In the genomic region with DNA sequence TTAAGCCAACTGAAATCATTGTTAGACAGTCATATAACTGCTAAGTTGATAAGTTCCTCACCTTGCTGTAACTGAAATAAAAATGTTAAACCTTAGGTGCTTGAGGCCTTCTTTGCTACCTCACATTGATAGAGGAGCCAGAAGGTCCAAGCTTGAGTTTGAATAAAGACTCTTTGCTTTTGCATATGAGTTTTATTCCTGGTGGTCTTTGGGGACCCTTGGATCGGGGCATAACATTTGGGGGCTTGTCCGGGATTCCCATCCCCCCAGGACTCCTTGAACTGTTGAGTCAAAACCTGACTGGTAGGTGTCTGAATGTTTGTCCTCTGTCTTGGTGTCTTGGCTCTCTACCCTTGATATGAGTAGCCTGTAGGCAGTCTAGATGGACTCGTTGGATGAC, we compare ENCODE assay signal across 27 mouse cellular contexts. TPM values are rescaled to one million over a fixed set of nuclear protein-coding genes. Genes with fewer than 3 reads are reported as not detected.
DNase-seq lines count a peak whose midpoint lies in the region; ATAC-seq and TF ChIP-seq lines count a peak whose summit lies in the region.
"Had no signal": no experiment of that assay in that cellular context is flagged by ENCODE, and none has a peak within 500 bp of the region (broad histone marks: within the 10 kb centered on the region; RNA-seq: fewer than 3 reads in every experiment).

No protein-coding gene starts in this region.

- peak; percentile 14 for DNase-seq in hindbrain, embryonic 11.5 days (ENCODE audit: low spot score)
- peak; percentile 4 for DNase-seq in midbrain, embryonic 14.5 days
- DNase-seq in midbrain, embryonic 10.5 days (ENCODE audit: low spot score), result no peak
- DNase-seq in MEL (ENCODE audit: low read depth, low spot score), result peak; percentile 23
- no peak for DNase-seq in gastrocnemius, postnatal 25 days
- no peak for DNase-seq in left cerebral cortex, adult 8-10 months (ENCODE audit: low spot score in 2 of 2)
- DNase-seq: adrenal gland, postnatal 25 days; cerebellum, adult 18-20 months; forebrain, postnatal 0 days; heart, postnatal 14 days; kidney, adult 11 months; kidney, postnatal 25 days; liver, embryonic 13.5 days; lung, adult 2 months; lung, postnatal 10 days; right cerebral cortex, postnatal 25 days; thymus, postnatal 25 days had no signal

- no peaks in the 10 kb centered on the region for H3K27me3 ChIP-seq in hindbrain, embryonic 11.5 days (ENCODE audit: control insufficient read depth, insufficient read depth, low read length)
- H3K27me3 ChIP-seq in hindbrain, embryonic 13.5 days, result no peaks in the 10 kb centered on the region
- H3K27me3 ChIP-seq in midbrain, embryonic 14.5 days (ENCODE audit: control insufficient read depth, insufficient read depth, low read length), result no peaks in the 10 kb centered on the region
- no peaks in the 10 kb centered on the region for H3K27me3 ChIP-seq in midbrain, embryonic 10.5 days (ENCODE audit: low read depth, poor library complexity, severe bottlenecking)
- H3K27me3 ChIP-seq in MEL (ENCODE audit: control insufficient read depth in 1 of 2, insufficient read depth in 2 of 2, low read length in 2 of 2), result no peaks in the 10 kb centered on the region
- H3K27me3 ChIP-seq: kidney, embryonic 15.5 days; limb, embryonic 13.5 days; liver, embryonic 13.5 days; midbrain, embryonic 12.5 days had no signal

- no peak overlapping the region for H3K4me2 ChIP-seq in hindbrain, embryonic 11.5 days (replicated peaks; ENCODE audit: low read depth, low read length)
- no peak overlapping the region for H3K4me2 ChIP-seq in hindbrain, embryonic 13.5 days
- H3K4me2 ChIP-seq in midbrain, embryonic 14.5 days (ENCODE audit: low read length), result no peak overlapping the region
- H3K4me2 ChIP-seq: hindbrain, embryonic 14.5 days; kidney, embryonic 15.5 days; limb, embryonic 13.5 days; liver, embryonic 13.5 days; midbrain, embryonic 12.5 days had no signal

- TF ChIP-seq RAD21 in MEL (IDR thresholded peaks at IDR 0.05; ENCODE audit: low read depth, low read length), result no peak

- no peak overlapping the region for H3K27ac ChIP-seq in hindbrain, embryonic 11.5 days (ENCODE audit: low read depth, low read length)
- no peak overlapping the region for H3K27ac ChIP-seq in hindbrain, embryonic 13.5 days
- H3K27ac ChIP-seq in midbrain, embryonic 14.5 days (replicated peaks; ENCODE audit: low read depth, low read length), result no peak overlapping the region
- no peak overlapping the region for H3K27ac ChIP-seq in midbrain, embryonic 10.5 days (replicated peaks)
- no peak overlapping the region for H3K27ac ChIP-seq in MEL (ENCODE audit: control insufficient read depth, low read depth, low read length)
- H3K27ac ChIP-seq: hindbrain, embryonic 14.5 days; kidney, embryonic 15.5 days; layer of hippocampus, adult 2 months; left cerebral cortex, adult 2 months; limb, embryonic 13.5 days; liver, embryonic 13.5 days; macrophage; midbrain, embryonic 12.5 days had no signal

- H3K9ac ChIP-seq in hindbrain, embryonic 11.5 days (ENCODE audit: low read depth, low read length), result no peak overlapping the region
- no peak overlapping the region for H3K9ac ChIP-seq in hindbrain, embryonic 13.5 days
- no peak overlapping the region for H3K9ac ChIP-seq in midbrain, embryonic 14.5 days (replicated peaks; ENCODE audit: low read length)
- no peak overlapping the region for H3K9ac ChIP-seq in MEL (ENCODE audit: control insufficient read depth, low read depth, low read length, poor library complexity, severe bottlenecking)
- H3K9ac ChIP-seq: forebrain, postnatal 0 days; hindbrain, embryonic 14.5 days; kidney, embryonic 15.5 days; limb, embryonic 13.5 days; liver, embryonic 13.5 days; midbrain, embryonic 12.5 days had no signal

- H3K36me3 ChIP-seq in hindbrain, embryonic 11.5 days (ENCODE audit: control insufficient read depth, insufficient read depth, low read length), result no peaks in the 10 kb centered on the region
- peaks cover 21% of the 10 kb centered on the region for H3K36me3 ChIP-seq in hindbrain, embryonic 13.5 days
- no peaks in the 10 kb centered on the region for H3K36me3 ChIP-seq in midbrain, embryonic 14.5 days (ENCODE audit: control insufficient read depth, insufficient read depth, low read length)
- peaks cover 28% of the 10 kb centered on the region for H3K36me3 ChIP-seq in midbrain, embryonic 10.5 days
- peaks cover 0 to 11% of the 10 kb centered on the region in 2 experiments; a peak in 2 of 4 replicates for H3K36me3 ChIP-seq in MEL (ENCODE audit: control insufficient read depth in 1 of 2, insufficient read depth in 2 of 2, low read length in 2 of 2)

- no peak overlapping the region for H3K4me3 ChIP-seq in hindbrain, embryonic 11.5 days (ENCODE audit: low read depth, low read length)
- no peak overlapping the region for H3K4me3 ChIP-seq in hindbrain, embryonic 13.5 days
- no peak overlapping the region for H3K4me3 ChIP-seq in midbrain, embryonic 14.5 days (replicated peaks; ENCODE audit: low read depth, low read length)
- no peak overlapping the region for H3K4me3 ChIP-seq in midbrain, embryonic 10.5 days
- H3K4me3 ChIP-seq in MEL (ENCODE audit: control insufficient read depth in 1 of 2, insufficient read depth in 1 of 2, low read depth in 2 of 2, low read length in 2 of 2), result no peak overlapping the region
- H3K4me3 ChIP-seq: erythroblast, embryonic 14.5 days; kidney, embryonic 15.5 days; layer of hippocampus, adult 2 months; left cerebral cortex, adult 2 months; limb, embryonic 13.5 days; liver, embryonic 13.5 days; midbrain, embryonic 12.5 days had no signal

- WGBS in hindbrain, embryonic 11.5 days, result 96% methylated on average over 3 of the region's 3 CpGs
- WGBS in hindbrain, embryonic 13.5 days, result 98% methylated on average over 3 of the region's 3 CpGs
- 92% methylated on average over 3 of the region's 3 CpGs for WGBS in midbrain, embryonic 14.5 days
- WGBS in midbrain, embryonic 10.5 days, result 96% methylated on average over 3 of the region's 3 CpGs

- TF ChIP-seq CTCF in MEL (IDR thresholded peaks at IDR 0.05 in 2 of 3, conservative IDR thresholded peaks at IDR 0.05 in 1 of 3; ENCODE audit: control insufficient read depth in 1 of 3, insufficient read depth in 1 of 3, low read depth in 2 of 3, low read length in 3 of 3, poor library complexity in 1 of 3, severe bottlenecking in 1 of 3), result no peak

- peaks cover 9% of the 10 kb centered on the region; the same call in 1 of the 2 replicates for H3K9me3 ChIP-seq in hindbrain, embryonic 11.5 days (ENCODE audit: control insufficient read depth, low read length)
- peaks cover 19% of the 10 kb centered on the region for H3K9me3 ChIP-seq in hindbrain, embryonic 13.5 days
- peaks cover 22% of the 10 kb centered on the region for H3K9me3 ChIP-seq in midbrain, embryonic 14.5 days (ENCODE audit: control insufficient read depth, low read length)
- H3K9me3 ChIP-seq in midbrain, embryonic 10.5 days (replicated peaks), result peaks cover 47% of the 10 kb centered on the region
- H3K9me3 ChIP-seq in MEL (replicated peaks; ENCODE audit: insufficient read depth, low read length), result no peaks in the 10 kb centered on the region

- no peak for TF ChIP-seq POLR2A in MEL (IDR thresholded peaks at IDR 0.05; ENCODE audit: control insufficient read depth in 1 of 2, insufficient read depth in 1 of 2, low read depth in 1 of 2, low read length in 2 of 2, poor library complexity in 1 of 2)

- TF ChIP-seq EP300 in MEL (IDR thresholded peaks at IDR 0.05; ENCODE audit: low read depth in 1 of 2, low read length in 2 of 2), result no peak

- H3K79me2 ChIP-seq in MEL (ENCODE audit: control insufficient read depth, insufficient read depth, low read length, poor library complexity), result peaks cover 18% of the 10 kb centered on the region

- H3K4me1 ChIP-seq in hindbrain, embryonic 11.5 days (replicated peaks; ENCODE audit: control insufficient read depth, insufficient read depth, low read length), result no peaks in the 10 kb centered on the region
- H3K4me1 ChIP-seq in hindbrain, embryonic 13.5 days (replicated peaks), result peaks cover 20% of the 10 kb centered on the region
- H3K4me1 ChIP-seq in midbrain, embryonic 14.5 days (ENCODE audit: control insufficient read depth, insufficient read depth, low read length), result peaks cover 15% of the 10 kb centered on the region
- H3K4me1 ChIP-seq in midbrain, embryonic 10.5 days, result peaks cover 14% of the 10 kb centered on the region
- peaks cover 3 to 8% of the 10 kb centered on the region in 2 experiments; a peak in 3 of 4 replicates for H3K4me1 ChIP-seq in MEL (ENCODE audit: control insufficient read depth in 1 of 2, insufficient read depth in 2 of 2, low read length in 2 of 2)

- no peak for ATAC-seq in hindbrain, embryonic 11.5 days (ENCODE audit: low FRiP score)
- no peak for ATAC-seq in hindbrain, embryonic 13.5 days (ENCODE audit: low FRiP score)
- ATAC-seq in midbrain, embryonic 14.5 days (ENCODE audit: low FRiP score, low TSS enrichment), result no peak
- ATAC-seq: forebrain, postnatal 0 days; inflammation-experienced regulatory T-cells, adult 6 months had no signal

TF ChIP-seq in MEL, 35 proteins besides CTCF, POLR2A, EP300 and RAD21:
- no peak for TF ChIP-seq TBP (IDR thresholded peaks at IDR 0.05; ENCODE audit: low read depth, low read length)
- TF ChIP-seq ZC3H11A (IDR thresholded peaks at IDR 0.05; ENCODE audit: low read depth, low read length), result no peak
- TF ChIP-seq CHD2 (IDR thresholded peaks at IDR 0.05; ENCODE audit: low read length), result no peak

RNA-seq across cellular contexts. Expression of a gene that starts 2.3 kb away (rescaled TPM):
- polyA plus RNA-seq in hindbrain, embryonic 11.5 days (2014; fragmentation: Nextera tagmentation; extraction: Ambion mirVana), result 42.1 and 45.2 TPM in 2 replicates
- polyA plus RNA-seq in hindbrain, embryonic 13.5 days (2015; fragmentation: Nextera tagmentation; extraction: Ambion mirVana), result 25.5 and 27.9 TPM in 2 replicates
- 17.5 and 26.6 TPM in 2 replicates for polyA plus RNA-seq in midbrain, embryonic 14.5 days (2014; fragmentation: Nextera tagmentation; extraction: Ambion mirVana)
- 41.9 and 50.9 TPM in 2 replicates for polyA plus RNA-seq in midbrain, embryonic 10.5 days (2016; fragmentation: Nextera tagmentation; extraction: Ambion mirVana)
- total RNA-seq in MEL (2012; rRNA removed), result 66.6 and 78.5 TPM in 2 replicates
- 100 to 1,000 TPM in 1 of 2 experiments, 10 to 100 TPM in 1; 56.6 to 233 TPM for polyA plus RNA-seq in MEL (2012; ENCODE audit: insufficient read depth in 1 of 2, insufficient read length in 2 of 2, low read depth in 1 of 2, low replicate concordance in 2 of 2, missing spikeins in 1 of 2)
- total RNA-seq in gastrocnemius, postnatal 25 days (2021), result 10 to 100 TPM; 10.1 to 11.4 TPM
- total RNA-seq in left cerebral cortex, adult 8-10 months (2022), result 10 to 100 TPM; 27.0 to 33.9 (median 28.5) TPM

Comparison
In these comparisons a context has a peak if more than half of its experiments do, and no peak if none do; other contexts are left out.
1. DNase-seq: peak in hindbrain, embryonic 11.5 days (single experiment), midbrain, embryonic 14.5 days (single experiment) and MEL (single experiment); none in midbrain, embryonic 10.5 days (single experiment), gastrocnemius, postnatal 25 days (single experiment) and left cerebral cortex, adult 8-10 months (0 of 2).